Mouse (Mus musculus) T-cell, adult 2 months (primary cell): Measurements from ENCODE around the gene Efna5.

ENCODE experiments used
- DNase-seq: peaks from one replicate; pipeline ENCODE4 v3.0.0; 2022; ENCODE audit warnings: low spot score

Efna5 gene

DNA sequence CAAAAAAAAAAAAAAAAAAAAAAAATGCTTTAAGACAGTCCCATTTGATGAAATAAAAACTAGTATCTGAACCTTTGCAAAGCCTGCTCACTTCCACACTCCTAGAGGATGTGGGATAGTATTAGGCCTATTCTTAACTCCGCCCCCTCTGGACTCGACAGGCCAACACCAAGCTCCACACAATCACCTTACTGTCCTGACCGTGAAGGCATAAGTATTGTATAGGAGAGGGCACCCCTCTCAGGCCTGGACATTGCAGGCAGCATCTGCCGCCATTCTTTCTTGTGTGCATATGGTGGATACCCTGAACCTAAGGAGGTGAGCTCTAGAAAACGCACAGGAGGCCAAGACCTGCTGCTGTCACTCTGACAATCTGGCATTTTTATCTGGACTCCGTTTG lies 274.4 kb downstream of the Efna5 start:
- DNase-seq = no peak

DNA sequence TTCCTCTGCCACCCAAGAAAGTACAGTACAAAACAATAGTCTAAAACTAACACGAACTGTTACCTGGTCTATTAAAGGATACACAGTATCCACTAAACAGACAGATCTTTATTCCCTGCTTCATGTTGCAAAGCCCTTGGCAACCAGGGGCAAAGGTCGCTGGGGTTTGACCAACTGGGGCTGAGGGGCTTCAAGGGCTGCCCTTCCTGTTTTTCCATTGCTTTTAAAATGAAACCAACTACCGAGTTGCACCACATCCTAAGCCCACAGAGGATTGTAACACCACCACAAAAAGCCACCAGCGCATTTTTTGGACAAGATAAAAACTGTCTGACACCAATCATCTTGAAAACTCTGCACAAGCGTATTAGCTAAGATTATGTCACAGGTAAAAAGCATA lies 276.8 kb downstream of the Efna5 start:
- DNase-seq = no peak

DNA sequence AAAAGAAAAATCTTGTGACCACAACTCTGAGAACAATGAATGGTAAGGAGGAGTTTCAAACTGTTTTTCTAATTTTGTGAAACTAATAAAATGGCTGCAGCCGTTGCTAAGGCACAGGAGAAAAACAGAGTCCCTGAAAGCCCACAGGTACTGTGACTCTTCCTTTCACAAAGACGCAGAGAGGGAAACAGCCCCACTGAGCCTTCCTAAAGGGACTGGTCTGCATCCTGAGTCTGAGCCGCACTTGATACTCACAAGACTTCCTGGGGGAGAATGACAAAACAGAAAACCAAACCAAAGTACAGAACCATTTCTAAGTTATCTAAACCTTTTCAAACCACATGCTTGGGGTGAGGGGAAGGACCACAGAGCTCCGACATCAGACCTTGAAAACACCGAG lies 277.5 kb downstream of the Efna5 start:
- no peak for DNase-seq

DNA sequence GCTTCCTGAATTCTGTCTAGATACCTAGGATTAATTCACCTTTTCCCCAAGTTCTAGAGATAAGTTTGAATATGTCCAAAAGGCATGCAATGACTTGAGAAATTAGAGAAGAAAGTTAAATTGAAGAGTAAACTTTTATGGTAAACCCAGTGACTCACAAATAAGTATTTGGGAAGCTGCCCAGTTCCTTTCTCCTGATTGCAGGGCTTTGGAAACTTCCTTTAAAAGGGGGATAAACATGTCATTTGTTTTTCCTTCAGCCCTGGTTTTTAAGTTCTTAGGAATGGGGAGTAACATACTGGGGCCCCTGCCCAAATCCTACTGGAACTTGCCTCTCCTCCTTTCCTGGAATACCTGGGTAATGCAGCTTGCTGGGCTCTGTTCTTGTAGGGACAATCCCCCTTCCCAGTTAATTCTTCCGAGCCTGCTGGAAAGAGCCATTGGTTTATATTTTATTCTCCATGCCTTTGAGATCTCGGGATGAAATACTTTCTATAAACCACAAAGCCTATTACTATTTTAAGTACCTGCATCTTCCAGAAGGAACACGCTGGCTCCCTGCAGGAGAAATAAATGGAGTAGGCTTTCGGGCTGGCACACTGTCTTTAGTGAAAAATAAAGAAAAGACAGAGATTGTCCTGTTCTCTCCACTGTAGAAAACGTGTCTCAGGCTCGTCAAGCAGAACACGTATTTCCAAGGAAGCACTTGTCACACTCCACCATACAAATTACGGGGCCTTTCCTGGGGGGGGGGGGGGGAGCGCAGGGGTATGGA lies 282.2 kb downstream of the Efna5 start:
- no peak for DNase-seq

DNA sequence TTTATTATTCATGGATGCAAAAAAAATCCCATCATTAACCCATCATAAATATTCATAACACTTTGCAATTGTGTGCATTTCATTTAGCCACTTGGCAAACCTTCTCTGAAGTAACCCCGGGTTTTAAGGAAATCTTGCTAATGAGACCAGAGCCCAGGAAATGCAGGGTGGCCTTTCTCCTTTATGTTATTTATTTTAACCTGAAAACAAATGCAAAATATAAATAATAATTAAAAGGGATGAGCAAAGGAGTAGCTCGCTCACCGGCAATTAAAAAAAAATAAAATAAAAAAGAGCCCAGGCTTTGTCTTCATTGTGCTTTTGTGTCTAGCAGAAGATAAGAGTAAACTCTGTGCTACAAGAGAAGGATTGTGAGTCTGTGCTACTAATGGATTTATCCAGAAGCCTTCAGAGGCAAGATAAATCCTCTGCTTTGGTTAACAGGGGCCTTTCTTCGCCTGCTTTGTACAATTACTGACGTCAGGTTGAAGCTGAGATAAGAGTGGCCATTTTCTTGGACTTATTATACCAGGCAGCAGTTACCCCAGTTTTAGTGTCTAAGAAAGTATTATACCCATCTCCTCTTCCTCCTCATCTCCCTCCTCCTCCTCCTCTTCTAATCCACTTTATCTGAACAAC lies 288.6 kb downstream of the Efna5 start:
- DNase-seq = no peak

DNA sequence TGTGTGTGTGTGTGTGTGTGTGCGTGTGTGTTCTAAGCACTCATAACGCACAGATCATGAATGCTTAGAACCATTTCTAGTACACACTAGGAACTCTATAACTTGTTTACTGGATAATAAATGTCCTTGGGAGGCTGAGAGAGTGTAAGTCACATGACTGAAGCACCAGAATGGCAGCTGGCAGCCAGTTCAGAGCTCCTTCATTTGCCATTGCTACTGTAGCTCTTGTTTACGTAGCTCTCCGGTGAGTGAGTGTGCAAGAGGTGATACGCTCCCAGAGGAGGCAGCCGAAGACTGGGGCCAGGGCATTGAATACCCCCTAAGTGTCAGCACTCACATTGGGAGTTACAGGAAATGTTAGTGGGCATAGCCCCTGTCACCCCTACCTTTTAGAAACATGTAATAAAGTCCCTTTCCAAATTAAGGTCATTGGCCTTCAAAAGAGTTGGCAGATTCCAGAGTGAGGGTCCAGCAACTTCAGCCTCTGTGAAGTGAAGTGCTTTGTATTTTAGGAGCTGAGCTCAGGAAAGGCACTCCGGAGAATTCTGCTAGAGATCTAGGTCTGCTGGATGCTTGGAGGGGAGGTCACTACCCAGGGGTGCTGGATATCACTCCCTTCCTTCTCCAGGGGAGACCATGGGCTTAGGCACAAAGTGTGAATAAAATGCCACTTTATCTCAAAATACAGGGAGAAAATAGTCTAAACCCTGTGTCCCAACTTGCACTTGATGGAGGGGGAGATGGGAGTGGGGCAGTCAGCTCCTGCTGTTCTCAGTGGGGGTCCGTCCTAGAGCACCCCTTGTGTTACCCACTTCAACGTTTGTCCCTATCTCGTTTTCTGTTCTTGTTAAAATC lies 289.3 kb downstream of the Efna5 start:
- no peak for DNase-seq

DNA sequence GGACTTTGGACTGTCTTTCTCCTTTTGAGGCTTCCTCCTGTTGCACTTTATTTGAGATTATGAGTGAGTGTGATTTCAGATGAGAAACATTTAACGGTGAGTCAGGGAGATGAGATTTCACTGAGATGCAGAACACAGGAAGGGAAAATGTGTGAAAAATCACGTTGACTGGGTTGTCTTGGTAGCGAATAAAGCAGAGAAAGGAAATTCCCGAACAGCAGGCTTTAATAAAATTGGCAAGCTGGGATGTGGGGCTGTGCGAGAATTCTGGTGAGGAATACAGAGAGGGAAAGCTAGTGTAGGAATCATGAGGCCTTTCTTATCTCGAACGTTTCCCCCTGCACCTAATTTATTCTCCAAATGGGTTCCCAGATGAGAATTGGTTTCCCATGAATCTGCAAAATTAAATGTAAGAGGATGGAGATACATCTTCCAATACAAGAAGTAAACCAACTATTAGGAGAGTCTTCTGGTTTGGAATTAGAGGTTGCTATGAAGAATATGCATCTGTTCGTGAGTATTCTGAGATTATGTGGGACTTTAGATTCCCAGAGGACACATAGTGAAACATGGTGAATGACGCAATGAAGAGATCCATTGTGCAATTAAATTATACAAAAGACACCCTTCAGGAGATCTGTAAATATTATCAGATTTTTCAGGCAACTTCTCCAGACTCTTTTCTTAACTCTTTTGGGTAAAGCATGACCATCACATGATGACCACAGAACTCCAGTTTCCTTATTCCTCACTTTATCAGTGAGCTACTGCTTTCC lies 290.2 kb downstream of the Efna5 start:
- DNase-seq = no peak

DNA sequence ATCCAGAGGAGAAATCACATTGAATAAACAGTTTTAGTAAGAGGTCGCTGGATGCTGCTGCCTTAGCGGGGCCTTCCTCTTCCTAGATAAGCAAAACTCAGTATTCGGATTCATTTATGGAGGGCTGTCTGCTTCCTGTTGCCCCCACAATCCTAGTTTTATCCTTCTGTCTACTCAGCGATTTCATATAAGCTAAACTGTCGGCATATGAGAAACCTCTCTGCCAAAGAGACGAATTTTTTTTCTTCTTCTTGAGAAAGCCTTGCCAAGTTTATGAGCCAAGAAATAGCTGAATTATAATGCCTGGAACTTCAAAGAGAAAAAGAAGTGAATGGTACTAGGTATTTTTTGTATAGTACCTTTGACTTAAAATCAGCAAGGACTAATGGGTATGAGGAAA lies 301.0 kb downstream of the Efna5 start:
- no peak for DNase-seq

DNA sequence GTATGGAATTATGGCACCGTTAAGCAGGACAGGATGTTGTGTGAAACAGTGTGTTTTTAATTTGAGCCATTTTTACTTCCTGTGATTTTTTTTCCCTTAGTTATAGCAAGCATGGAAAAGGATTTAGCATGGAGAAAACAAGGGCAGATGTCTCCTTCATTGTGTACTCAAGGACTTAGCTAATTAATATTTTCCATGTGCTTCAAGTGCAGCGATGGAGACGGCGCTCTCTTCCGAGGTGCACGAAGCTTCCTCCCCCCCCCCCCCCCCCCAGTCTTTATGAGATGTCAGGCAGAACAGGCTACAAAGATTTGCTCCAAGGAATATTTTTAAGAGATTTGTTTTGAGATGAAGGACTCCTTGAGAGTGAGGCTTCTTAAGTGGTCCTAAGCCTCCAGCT lies 301.5 kb downstream of the Efna5 start:
- DNase-seq = no peak

DNA sequence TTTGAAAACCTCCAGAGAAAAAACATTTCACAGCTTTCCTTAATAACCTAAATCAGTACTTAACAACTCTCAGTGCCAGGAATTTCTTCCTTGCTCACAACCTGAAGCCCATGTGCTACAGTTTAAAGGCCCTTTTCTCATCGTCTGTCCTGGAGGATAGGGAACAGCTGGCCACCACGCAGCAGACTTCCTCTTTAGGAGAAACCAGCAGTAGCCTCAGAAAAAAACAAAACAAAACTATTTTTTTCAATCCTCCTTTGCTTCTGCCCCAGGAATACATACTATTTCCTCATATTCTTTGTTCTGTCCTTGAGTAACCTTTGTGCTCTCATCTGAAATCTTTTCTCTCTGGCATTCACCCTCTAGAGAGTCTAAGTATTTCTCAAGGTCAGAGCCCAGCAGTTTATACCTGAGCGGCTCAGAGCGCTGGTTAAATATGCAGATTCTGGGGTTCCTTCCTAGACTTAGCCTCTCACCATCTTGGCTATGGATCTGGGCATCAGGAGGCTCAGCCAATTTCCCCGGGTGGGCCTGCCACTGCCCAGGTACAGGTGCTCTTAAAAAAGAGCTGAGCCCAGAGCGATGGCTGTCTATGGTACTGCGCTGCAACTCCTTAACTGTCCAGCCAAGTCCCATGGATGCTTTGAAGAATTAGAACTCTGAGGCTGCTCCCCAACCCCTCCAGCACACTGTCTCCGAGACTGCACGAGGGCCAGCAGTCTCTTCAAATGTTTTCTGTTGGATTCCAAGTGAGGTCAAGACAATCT lies 306.4 kb downstream of the Efna5 start:
- DNase-seq = no peak

DNA sequence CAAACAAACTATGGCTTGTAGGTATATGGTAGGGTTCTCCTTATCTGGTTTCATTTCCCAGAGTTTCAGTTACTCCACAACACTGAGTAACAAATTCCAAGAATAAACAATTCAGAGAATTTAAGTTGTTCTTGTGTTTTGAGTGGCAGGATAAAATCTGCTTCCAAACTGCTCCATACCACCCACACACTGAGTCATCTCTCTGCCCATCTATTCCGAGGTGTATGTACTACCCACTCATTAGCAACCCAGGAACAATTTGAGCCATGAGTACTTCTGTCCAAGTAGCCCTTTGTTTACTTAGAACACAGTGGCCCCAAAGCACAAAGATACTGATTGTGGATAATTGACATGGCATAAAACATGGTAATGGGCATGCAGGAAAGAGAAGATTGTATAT lies 311.0 kb downstream of the Efna5 start:
- DNase-seq = no peak

DNA sequence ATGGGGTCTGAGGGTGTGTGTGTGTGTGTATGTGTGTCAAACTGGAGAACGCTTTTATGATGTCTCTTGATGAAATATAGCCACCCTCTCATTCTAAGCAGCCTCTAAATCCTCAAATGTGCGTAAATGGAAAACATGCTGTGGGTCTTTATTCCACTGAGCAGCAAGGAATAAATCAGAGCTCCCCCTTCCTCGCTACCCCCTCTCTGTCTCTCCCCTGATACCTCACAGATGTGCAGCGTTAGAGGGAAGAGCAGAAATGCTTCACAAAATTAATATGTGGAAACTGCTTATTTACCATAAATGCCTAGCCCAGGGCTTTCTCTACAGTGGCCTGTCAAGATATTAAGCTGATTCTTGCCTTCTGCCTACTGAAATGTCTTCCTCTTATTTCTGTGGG lies 313.1 kb downstream of the Efna5 start:
- DNase-seq = no peak

DNA sequence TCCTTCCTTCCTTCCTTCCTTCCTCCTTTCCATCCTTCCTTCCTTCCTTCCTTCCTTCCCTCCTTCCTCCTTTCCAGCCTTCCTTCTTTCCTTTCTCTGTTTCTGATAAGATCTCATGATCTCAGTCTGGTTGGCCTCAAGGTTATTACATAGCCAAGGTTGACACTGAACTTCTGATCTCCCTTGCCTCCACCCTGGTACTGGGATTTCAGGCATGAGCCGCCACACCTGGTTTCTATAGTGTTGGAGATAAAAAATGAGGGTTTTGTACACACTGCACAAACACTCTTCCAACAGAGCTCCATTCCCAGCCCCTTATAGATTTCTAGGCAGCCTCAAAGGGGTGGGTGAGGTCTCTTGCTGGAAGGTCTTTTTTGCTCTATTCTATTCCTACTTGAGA lies 315.5 kb downstream of the Efna5 start:
- DNase-seq = no peak

DNA sequence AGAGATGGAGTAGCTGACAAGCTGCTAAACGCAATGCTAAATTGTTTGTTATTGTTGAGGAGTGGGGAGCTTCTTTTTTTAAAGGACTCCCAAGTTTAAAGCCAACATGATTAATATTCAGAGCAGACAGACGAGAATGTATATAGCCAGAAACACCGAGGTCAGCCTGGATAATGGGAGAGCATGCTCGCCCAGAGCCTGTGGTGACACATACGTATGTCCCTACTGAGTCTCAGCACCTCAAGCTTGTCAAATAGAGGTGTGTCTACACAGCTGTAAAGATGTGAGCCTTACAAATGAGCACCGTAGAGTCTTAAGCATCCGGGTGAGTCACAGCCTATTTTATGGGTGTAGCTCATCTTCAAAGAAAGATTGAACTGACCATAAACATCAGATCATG lies 318.7 kb downstream of the Efna5 start:
- DNase-seq = no peak

DNA sequence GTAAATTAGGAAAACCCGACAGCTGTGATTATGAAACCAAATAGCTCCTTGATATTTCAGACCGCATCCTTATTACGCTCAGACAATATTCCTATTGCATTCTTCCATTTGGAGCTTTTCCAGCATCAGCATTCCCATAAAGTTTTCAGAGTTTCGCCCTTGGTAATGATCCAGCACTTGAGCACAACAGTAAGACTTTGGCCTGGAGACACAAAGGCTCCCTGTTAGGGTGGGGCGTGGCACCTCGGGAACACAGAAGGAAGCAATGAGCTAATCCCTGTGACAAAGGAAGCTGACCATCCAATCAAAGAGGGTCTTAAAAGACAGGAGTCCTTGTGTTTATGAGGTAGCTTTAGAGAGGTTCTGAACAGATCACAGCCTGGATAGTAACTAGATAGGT lies 323.9 kb downstream of the Efna5 start:
- DNase-seq = no peak
